Mouse (Mus musculus) heart, embryonic 14.5 days (tissue): ENCODE results near the gene Tmem200a. TPM values are rescaled to one million over a fixed set of nuclear protein-coding genes. Genes with fewer than 3 reads are reported as not detected.

Experiments
- ATAC-seq: fragments of 200-750 bp; cut with Nextera tagmentation; 2 replicates; pipeline ENCODE4 v1.8.0; 2017; ENCODE audit warnings: low read depth, moderate TSS enrichment; ENCODE audit not compliant: insufficient number of reproducible peaks, insufficient read depth, low FRiP score
- H3K27ac ChIP-seq, 2 experiments: fragments of 200-500 bp in 1 of 2; fragments of 300-500 bp in 1 of 2; sonication (generic) in 1 of 2; replicated peaks in 1 of 2; 2 replicates each; pipeline ENCODE4 v1.5.1; 2012 to 2014; ENCODE audit warnings: low read depth in 2 of 2, low read length in 2 of 2, control low read depth in 1 of 2, mild to moderate bottlenecking in 1 of 2, mixed read lengths in 1 of 2; ENCODE audit not compliant: control insufficient read depth in 1 of 2, insufficient read depth in 1 of 2
- H3K27me3 ChIP-seq: fragments of 300-500 bp; sonication (generic); 2 replicates; pipeline ENCODE4 v1.6.1; 2014; ENCODE audit warnings: mild to moderate bottlenecking, low read length, control low read depth; ENCODE audit not compliant: control insufficient read depth, insufficient read depth
- H3K36me3 ChIP-seq: fragments of 300-500 bp; sonication (generic); 2 replicates; pipeline ENCODE4 v1.6.1; 2014; ENCODE audit warnings: mild to moderate bottlenecking, control low read depth, low read length, mixed read lengths; ENCODE audit not compliant: control insufficient read depth, insufficient read depth
- H3K4me1 ChIP-seq, 2 experiments: fragments of 200-500 bp in 1 of 2; fragments of 300-500 bp in 1 of 2; sonication (generic) in 1 of 2; 2 replicates each; pipeline ENCODE4 v1.6.1; 2012 to 2014; ENCODE audit warnings: low read length in 2 of 2, control low read depth in 1 of 2, mixed read lengths in 1 of 2; ENCODE audit not compliant: control insufficient read depth in 2 of 2, insufficient read depth in 2 of 2
- H3K4me2 ChIP-seq: fragments of 300-500 bp; sonication (generic); 2 replicates; pipeline ENCODE4 v1.6.1; 2014; ENCODE audit warnings: mild to moderate bottlenecking, low read length
- H3K4me3 ChIP-seq, 2 experiments: fragments of 200-500 bp in 1 of 2; fragments of 300-500 bp in 1 of 2; sonication (generic) in 1 of 2; 2 replicates each; pipeline ENCODE4 v1.5.1; 2012 to 2014; ENCODE audit warnings: low read length in 2 of 2, mild to moderate bottlenecking in 2 of 2, control low read depth in 1 of 2, low read depth in 1 of 2, moderate library complexity in 1 of 2; ENCODE audit not compliant: control insufficient read depth in 1 of 2, insufficient read depth in 1 of 2
- H3K9ac ChIP-seq: fragments of 300-500 bp; sonication (generic); 2 replicates; pipeline ENCODE4 v1.6.1; 2014; ENCODE audit warnings: mild to moderate bottlenecking, low read length
- H3K9me3 ChIP-seq: fragments of 300-500 bp; sonication (generic); 2 replicates; pipeline ENCODE4 v1.6.1; 2016; ENCODE audit warnings: low read length, control low read depth; ENCODE audit not compliant: control insufficient read depth
- WGBS: fragments of 180-500 bp; shearing (Covaris S2); extraction: QIAGEN DNeasy Blood & Tissue Kit; methylation state at CpG from one replicate; pipeline ENCODE4 v1.1.7; 2014; 5-methylcytosine and 5-hydroxymethylcytosine counted together
- polyA plus RNA-seq: library from polyadenylated mRNA; unstranded; fragments of >200 nt; fragmentation: Nextera tagmentation; extraction: Ambion mirVana; gene quantifications from 2 replicates; pipeline ENCODE4 v1.2.1, GENCODE M21; 2014

Tmem200a gene
- polyA plus RNA-seq, 1 experiment from 2014 or later: 0.81 TPM

- ATAC-seq: no peak
- 3% methylated on average over 52 of the region's 52 CpGs for WGBS
- Histone ChIP-seq H3K9me3 (no peaks in the 10 kb centered on the region), H3K4me2 (peak within 1 kb of the TSS; percentile 97), H3K36me3 (no peaks in the 10 kb centered on the region), H3K27ac (no peak within 1 kb of the TSS), H3K4me1 (peaks cover 0 to 3% of the 10 kb centered on the region in 2 experiments; a peak in 3 of 4 replicates), H3K9ac (peak within 1 kb of the TSS; percentile 62), H3K27me3 (peaks cover 32% of the 10 kb centered on the region), H3K4me3 (peak within 1 kb of the TSS; percentile 52 to 64)
Observed at GRCm38 (mm10) chr10:26077671-26078481, 976 bp downstream of the Tmem200a start, which contains the start of gene Gm9767. Gene Gm9767 (plus strand): TSS chr10:26078255.

GRCm38 (mm10) chr10:26076949-26077348 is 1.9 kb downstream of the Tmem200a start:
- WGBS: 84% methylated on average over 9 of the region's 9 CpGs
- no peak for ATAC-seq
- H3K36me3 ChIP-seq: no peaks in the 10 kb centered on the region
- no peak overlapping the region for H3K4me3 ChIP-seq
- H3K4me1 ChIP-seq: peaks cover 0 to 3% of the 10 kb centered on the region in 2 experiments; a peak in 3 of 4 replicates
- H3K27me3 ChIP-seq: peaks cover 32% of the 10 kb centered on the region
- no peaks in the 10 kb centered on the region for H3K9me3 ChIP-seq
- H3K9ac ChIP-seq: no peak overlapping the region
- no peak overlapping the region for H3K4me2 ChIP-seq
- H3K27ac ChIP-seq: no peak overlapping the region

GRCm38 (mm10) chr10:26071986-26072385 is 6.9 kb downstream of the Tmem200a start:
- Histone ChIP-seq H3K36me3 (no peaks in the 10 kb centered on the region), H3K4me1 (no peaks in the 10 kb centered on the region), H3K4me3 (no peak overlapping the region), H3K9ac (no peak overlapping the region), H3K27me3 (peaks cover 6% of the 10 kb centered on the region; the same call in 1 of the 2 replicates), H3K9me3 (no peaks in the 10 kb centered on the region), H3K27ac (no peak overlapping the region), H3K4me2 (no peak overlapping the region)
- WGBS: 75% methylated on average over 5 of the region's 5 CpGs
- ATAC-seq: no peak

- WGBS: 85% methylated on average over 4 of the region's 4 CpGs
- H3K36me3 ChIP-seq: no peaks in the 10 kb centered on the region
- H3K27me3 ChIP-seq: no peaks in the 10 kb centered on the region
- ATAC-seq: no peak
- no peaks in the 10 kb centered on the region for H3K9me3 ChIP-seq
- H3K4me2 ChIP-seq: no peak overlapping the region
- H3K4me1 ChIP-seq: no peaks in the 10 kb centered on the region
- H3K9ac ChIP-seq: no peak overlapping the region
- H3K27ac ChIP-seq: no peak overlapping the region
- H3K4me3 ChIP-seq: no peak overlapping the region
Observed at GRCm38 (mm10) chr10:26063071-26063470, 15.8 kb downstream of the Tmem200a start.

GRCm38 (mm10) chr10:26059662-26060307 is 19.1 kb downstream of the Tmem200a start:
- no peak overlapping the region for H3K4me2 ChIP-seq
- H3K9me3 ChIP-seq: no peaks in the 10 kb centered on the region
- no peak overlapping the region for H3K9ac ChIP-seq
- 85% methylated on average over 3 of the region's 3 CpGs for WGBS
- no peaks in the 10 kb centered on the region for H3K4me1 ChIP-seq
- ATAC-seq: no peak
- H3K36me3 ChIP-seq: no peaks in the 10 kb centered on the region
- H3K27ac ChIP-seq: no peak overlapping the region
- H3K4me3 ChIP-seq: no peak overlapping the region
- H3K27me3 ChIP-seq: no peaks in the 10 kb centered on the region

GRCm38 (mm10) chr10:26051177-26051576 is 27.7 kb downstream of the Tmem200a start:
- Histone ChIP-seq H3K27me3 (no peaks in the 10 kb centered on the region), H3K4me2 (no peak overlapping the region), H3K36me3 (no peaks in the 10 kb centered on the region), H3K9ac (no peak overlapping the region), H3K27ac (no peak overlapping the region), H3K4me3 (no peak overlapping the region), H3K9me3 (no peaks in the 10 kb centered on the region), H3K4me1 (no peaks in the 10 kb centered on the region)
- WGBS: 86% methylated on average over 2 of the region's 2 CpGs
- no peak for ATAC-seq

- Histone ChIP-seq H3K27ac (no peak overlapping the region), H3K27me3 (no peaks in the 10 kb centered on the region), H3K36me3 (no peaks in the 10 kb centered on the region), H3K4me2 (no peak overlapping the region), H3K4me1 (no peaks in the 10 kb centered on the region), H3K9ac (no peak overlapping the region), H3K9me3 (no peaks in the 10 kb centered on the region), H3K4me3 (no peak overlapping the region)
- ATAC-seq: no peak
- WGBS: 69% methylated on average over 5 of the region's 5 CpGs
Observed at GRCm38 (mm10) chr10:26034931-26035330, 43.9 kb downstream of the Tmem200a start.
